Mouse (Mus musculus) bone marrow macrophage, adult 2 months (primary cell): ENCODE results near the gene Cdc14b.

Source experiments
- CTCF ChIP-seq: IDR thresholded peaks from 2 replicates; pipeline ENCODE4 v1.5.1; 2012; ENCODE audit warnings: low read depth, mild to moderate bottlenecking, low read length, moderate library complexity
- POLR2A ChIP-seq: IDR thresholded peaks from 2 replicates; pipeline ENCODE4 v1.6.1; 2012; ENCODE audit warnings: mild to moderate bottlenecking, low read depth, low read length, borderline replicate concordance

- no peak for TF ChIP-seq POLR2A
- no peak for TF ChIP-seq CTCF
These were observed 40.5 kb upstream of the Cdc14b start for GRCm38 (mm10) chr13:64315483-64316050.
